Mouse (Mus musculus): Measurements from ENCODE around the gene Gjb5. TPM values are rescaled to one million over a fixed set of nuclear protein-coding genes. Genes with fewer than 3 reads are reported as not detected.

Gene Gjb5
- total RNA-seq, 1 experiment from 2014 or later, result 0.37 TPM

DNA sequence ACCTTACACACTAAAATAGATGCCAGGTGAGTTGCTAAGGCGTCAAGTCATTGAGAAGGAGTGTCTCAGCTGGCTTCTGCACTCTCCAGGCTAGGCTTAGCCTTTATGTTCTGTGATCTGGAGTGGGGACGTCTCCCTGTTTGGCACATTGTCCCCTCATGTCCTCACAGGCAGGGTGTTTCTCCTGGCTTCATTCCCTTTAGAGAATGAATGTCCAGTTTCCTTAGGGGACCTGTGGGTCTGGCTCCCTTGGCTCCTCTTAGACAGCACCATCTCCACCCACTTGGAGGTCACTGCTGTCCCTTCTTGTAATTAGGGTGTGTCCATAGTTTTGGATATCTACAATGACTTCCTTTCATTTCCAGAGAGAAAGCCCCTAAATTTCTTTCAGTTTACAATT, 51.1 kb downstream of the Gjb5 start:
- no peak for DNase-seq

Other genes starting within 250 kb of the Gjb5 start
- 11.1 and 12.2 TPM in 2 replicates for gene Tmem35b, start 234.5 kb downstream of the Gjb5 start, total RNA-seq (2021)
- gene Dlgap3, start 189.0 kb downstream of the Gjb5 start, total RNA-seq (2021), result 6.7 and 6.8 TPM in 2 replicates
- gene Smim12, start 114.4 kb downstream of the Gjb5 start, total RNA-seq (2021), result 36.3 and 44.5 TPM in 2 replicates
- gene Gja4, start 44.1 kb downstream of the Gjb5 start, total RNA-seq (2021), result 10.0 and 13.2 TPM in 2 replicates
- 0.26 TPM in 1 of 2 replicates, not detected in the other for gene Gjb3, start 27.3 kb downstream of the Gjb5 start, total RNA-seq (2021)
- not detected in 2 replicates for gene Gjb4, start 4.1 kb downstream of the Gjb5 start, total RNA-seq (2021)